Mouse (Mus musculus) retina, postnatal 7 days (tissue): ENCODE measurements around the gene Prr22.

Experiments
- DNase-seq: peaks from one replicate; pipeline ENCODE4 v3.0.0-alpha.2; 2012; ENCODE audit warnings: low read depth, low spot score

Prr22 gene

GRCm38 (mm10) chr17:56805784-56806183 lies 35.7 kb downstream of the Prr22 start:
- DNase-seq = no peak

GRCm38 (mm10) chr17:56808518-56808917 lies 38.5 kb downstream of the Prr22 start:
- DNase-seq = peak; percentile 76

- DNase-seq = peak; percentile 65
Measured at GRCm38 (mm10) chr17:56810245-56810644, 40.2 kb downstream of the Prr22 start.

GRCm38 (mm10) chr17:56814316-56815056 lies 44.4 kb downstream of the Prr22 start:
- DNase-seq = peak; percentile 57

- no peak for DNase-seq
Measured at GRCm38 (mm10) chr17:56815057-56815345, 45.0 kb downstream of the Prr22 start.

GRCm38 (mm10) chr17:56818067-56818636 lies 48.1 kb downstream of the Prr22 start:
- no peak for DNase-seq

GRCm38 (mm10) chr17:56819032-56819545 lies 49.0 kb downstream of the Prr22 start:
- no peak for DNase-seq

- DNase-seq = no peak
Measured at GRCm38 (mm10) chr17:56819694-56820111, 49.7 kb downstream of the Prr22 start.
